Mouse (Mus musculus): Measurements from ENCODE around the gene Ube2b.

DNA sequence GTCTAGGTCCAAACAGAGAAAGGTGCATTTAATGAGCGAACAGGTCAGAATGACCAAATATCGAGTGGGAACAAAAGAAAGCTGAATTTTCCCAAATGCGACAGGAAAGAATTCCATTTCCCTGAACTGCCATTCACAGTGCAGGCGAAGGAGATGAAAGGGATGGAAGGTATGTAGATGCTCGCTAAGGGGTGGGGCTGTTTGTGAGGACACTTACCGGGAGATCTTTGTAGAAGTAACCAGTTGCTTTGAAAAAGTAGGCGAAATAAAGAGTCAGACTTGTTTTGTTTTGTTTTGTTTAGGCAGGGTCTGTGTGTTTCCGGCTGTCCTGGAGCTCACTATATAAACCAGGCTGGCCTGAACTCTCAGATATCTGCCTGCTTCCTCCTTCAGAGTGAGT is 31.8 kb upstream of the Ube2b start:
- TF ChIP-seq POLR2A (IDR thresholded peaks at IDR 0.05; ENCODE audit: insufficient read depth, low read length) (no peak), CTCF (IDR thresholded peaks at IDR 0.05; ENCODE audit: low read depth, low read length) (no peak), EP300 (IDR thresholded peaks at IDR 0.05; ENCODE audit: insufficient read depth, low read depth, low read length) (no peak)
